Mouse (Mus musculus) heart, adult 2 months (tissue): ENCODE measurements around the gene Paf1. TPM values are rescaled to one million over a fixed set of nuclear protein-coding genes. Genes with fewer than 3 reads are reported as not detected.
A peak's percentile ranks its signal among the peaks of the same experiment; 100 is the strongest.

ENCODE experiments used
- DNase-seq, 2 experiments: peaks; one replicate each; pipeline ENCODE4 v3.0.0; 2021
- H3K27ac ChIP-seq: fragments of 200-600 bp; 2 replicates; pipeline ENCODE4 v1.8.1; 2022
- H3K27me3 ChIP-seq: fragments of 200-500 bp; 2 replicates; pipeline ENCODE4 v1.6.1; 2012; ENCODE audit warnings: mild to moderate bottlenecking, low read length, inconsistent platforms, mixed read lengths; ENCODE audit not compliant: control insufficient read depth, insufficient read depth
- H3K36me3 ChIP-seq: fragments of 200-500 bp; 2 replicates; pipeline ENCODE4 v1.6.1; 2012; ENCODE audit warnings: low read length, inconsistent platforms; ENCODE audit not compliant: control insufficient read depth, insufficient read depth
- H3K4me1 ChIP-seq: fragments of 200-500 bp; 2 replicates; pipeline ENCODE4 v1.6.1; 2011; ENCODE audit warnings: low read length; ENCODE audit not compliant: control insufficient read depth, insufficient read depth
- H3K4me3 ChIP-seq: fragments of 200-600 bp; 2 replicates; pipeline ENCODE4 v1.8.1; 2022
- H3K79me2 ChIP-seq: fragments of 200-500 bp; replicated peaks from 2 replicates; pipeline ENCODE4 v1.6.1; 2012; ENCODE audit warnings: mild to moderate bottlenecking, inconsistent platforms, low read length, moderate library complexity, mixed read lengths; ENCODE audit not compliant: control insufficient read depth, insufficient read depth
- H3K9ac ChIP-seq: fragments of 200-500 bp; 2 replicates; pipeline ENCODE4 v1.6.1; 2012; ENCODE audit warnings: low read depth, mild to moderate bottlenecking, control low read depth, inconsistent platforms, low read length, mixed read lengths
- CTCF ChIP-seq: fragments of 200-600 bp; IDR thresholded peaks from 2 replicates; pipeline ENCODE4 v1.8.1; 2022; ENCODE audit warnings: antibody characterized with exemption, mild to moderate bottlenecking, moderate library complexity
- EP300 ChIP-seq: fragments of 200-500 bp; IDR thresholded peaks from 2 replicates; pipeline ENCODE4 v1.6.1; 2011; ENCODE audit warnings: low read depth, low read length, control low read depth; ENCODE audit not compliant: insufficient read depth
- POLR2A ChIP-seq: fragments of 200-500 bp; IDR thresholded peaks from 2 replicates; pipeline ENCODE4 v1.6.1; 2011; ENCODE audit warnings: mild to moderate bottlenecking, low read depth, low read length, control low read depth; ENCODE audit not compliant: insufficient read depth
- WGBS: fragments of 180-500 bp; shearing (Covaris S2); methylation state at CpG from one replicate; pipeline ENCODE4 v1.1.7; 2018; 5-methylcytosine and 5-hydroxymethylcytosine counted together
- intact Hi-C: fragments of 180-260 bp; cut with DNase I; formaldehyde crosslinking; loops from one replicate; pipeline ENCODE4 v1.15.1; 2025
- polyA plus RNA-seq: library from polyadenylated mRNA; depleted of rRNA; stranded (reverse); fragments of >200 nt; gene quantifications from 2 replicates; pipeline ENCODE4 v1.2.3, GENCODE M21; 2012
- total RNA-seq, 2 experiments: library from RNA; stranded (reverse); gene quantifications; 2 replicates each; pipeline ENCODE4 v1.2.3; 2021

The Paf1 gene
- total and polyA plus RNA-seq, 3 experiments, result 41.3 to 67.0 (median 42.1) TPM

DNA sequence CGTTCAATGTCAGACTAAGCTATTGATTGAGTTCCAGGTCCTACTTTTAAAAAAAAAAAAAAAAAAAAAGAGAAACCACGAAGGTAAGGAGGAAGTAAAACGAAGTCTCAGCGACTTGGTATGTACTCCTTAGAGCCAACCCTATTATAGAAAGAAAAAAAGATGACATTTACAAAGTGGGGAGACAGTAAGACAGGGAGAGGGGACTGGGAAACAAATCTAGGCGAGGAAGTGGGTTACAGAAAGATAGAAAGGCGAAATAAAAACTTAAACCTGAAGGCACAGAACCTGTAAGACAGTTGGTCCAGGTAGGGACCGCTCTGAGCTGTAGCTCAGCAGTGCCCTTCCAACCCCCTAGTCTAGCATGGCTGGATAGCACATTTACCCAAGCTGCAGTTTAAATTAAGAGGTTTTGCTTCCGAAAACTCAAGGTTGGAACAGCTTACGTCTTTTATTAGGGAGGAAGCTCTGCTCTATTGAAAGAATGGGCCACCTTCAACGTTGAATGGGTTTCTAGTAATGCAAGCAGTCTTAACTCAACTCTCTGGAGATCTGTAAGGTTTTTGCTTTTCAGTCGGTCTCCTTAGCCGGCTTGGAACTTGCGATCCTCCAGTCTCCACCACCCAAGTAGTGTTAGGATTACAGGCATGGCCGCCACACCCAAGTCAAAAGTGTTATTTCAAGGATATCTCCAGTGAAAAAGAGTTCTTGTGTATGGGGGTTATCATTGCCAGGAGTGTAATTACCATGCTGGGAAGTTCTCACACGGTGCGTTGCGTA, 12.3 kb upstream of the Paf1 start, which contains the start of gene Zfp36:
Gene Zfp36 (minus strand): TSS at position 17 of the 780 bp plus-strand sequence.
- DNase-seq, result no peak
- H3K36me3 ChIP-seq, result peaks cover 5% of the 10 kb centered on the region; the same call in 1 of the 2 replicates
- intact Hi-C loops, result loop anchor here (5.0 kb wide), 1 partner anchor 432 kb away; no protein-coding TSS in a partner anchor
- no peaks in the 10 kb centered on the region; the same call in 1 of the 2 replicates for H3K79me2 ChIP-seq
- H3K4me3 ChIP-seq, result peak within 1 kb of the TSS; percentile 88
- TF ChIP-seq POLR2A (no peak), CTCF (no peak), EP300 (no peak)
- peak within 1 kb of the TSS; percentile 93 for H3K27ac ChIP-seq
- peaks cover 19% of the 10 kb centered on the region for H3K4me1 ChIP-seq
- H3K27me3 ChIP-seq, result no peaks in the 10 kb centered on the region
- peak within 1 kb of the TSS; percentile 97 for H3K9ac ChIP-seq
- WGBS, result 33% methylated on average over 17 of the region's 17 CpGs

DNA sequence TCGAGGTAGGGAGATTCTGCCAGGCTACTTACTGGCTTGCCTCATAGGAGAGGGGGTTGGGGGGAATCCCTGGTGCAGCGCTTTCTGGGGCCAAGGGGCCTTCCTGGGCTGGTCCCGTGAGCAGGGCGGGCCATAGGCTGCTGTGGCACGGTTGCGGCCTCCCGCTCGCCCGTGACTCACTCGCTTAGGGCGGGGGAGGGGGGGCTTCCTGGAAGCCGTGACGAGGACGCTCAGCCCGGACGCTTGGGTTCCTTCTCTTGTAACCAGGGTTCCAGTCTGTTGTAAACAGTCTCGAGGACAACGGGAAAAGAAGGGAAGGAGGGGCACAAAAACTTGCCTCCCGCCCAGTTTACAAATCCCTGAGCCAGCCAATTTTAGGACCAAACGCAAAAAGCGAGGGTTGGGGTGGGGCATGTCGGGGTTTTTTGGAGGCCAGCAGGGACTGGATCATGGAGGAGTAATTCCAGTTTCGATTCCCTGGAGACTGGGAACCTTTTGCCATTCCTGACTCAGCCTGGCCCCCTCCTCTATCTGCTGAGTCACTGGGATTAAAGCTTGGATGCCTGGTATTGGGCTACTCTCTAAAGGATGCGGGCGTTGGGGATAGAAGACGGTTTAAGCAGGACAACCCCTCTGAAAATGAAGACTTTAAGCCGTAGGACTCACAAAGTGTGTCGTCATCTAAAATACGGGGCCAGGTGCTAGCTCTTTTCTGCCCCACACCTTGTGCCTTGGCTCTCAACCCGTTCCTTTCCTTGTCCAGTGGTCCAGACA, 11.5 kb upstream of the Paf1 start:
- WGBS, result under 1% methylated on average over 30 of the region's 30 CpGs
- no peaks in the 10 kb centered on the region; the same call in 1 of the 2 replicates for H3K79me2 ChIP-seq

DNA sequence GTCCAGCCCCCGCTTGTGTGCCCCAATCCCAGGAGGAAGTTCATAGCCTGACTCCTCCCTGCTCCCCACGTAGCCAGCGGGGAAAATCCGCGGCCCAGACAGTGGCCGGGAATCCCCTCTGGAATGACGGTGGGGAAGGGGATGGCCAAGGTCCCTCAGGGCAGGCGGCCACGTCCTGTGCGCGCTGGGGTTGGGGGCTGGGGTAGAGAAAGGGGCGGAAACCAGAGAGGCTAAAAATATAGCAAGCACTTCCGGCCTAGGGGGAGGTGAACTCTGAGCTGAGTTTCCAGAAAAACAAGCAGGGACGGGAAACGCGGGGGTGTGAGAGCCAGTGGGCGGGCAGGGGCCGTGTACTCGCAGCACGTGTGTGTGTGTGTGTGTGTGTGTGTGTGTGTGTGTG, 10.8 kb upstream of the Paf1 start:
- TF ChIP-seq EP300, result peak; percentile 83; the same call in 1 of the 2 replicates
- TF ChIP-seq POLR2A, result peak; percentile 60
- TF ChIP-seq CTCF, result no peak
- no peaks in the 10 kb centered on the region for H3K27me3 ChIP-seq
- H3K4me3 ChIP-seq, result peak overlapping the region; percentile 58
- H3K4me1 ChIP-seq, result peaks cover 19% of the 10 kb centered on the region
- peak overlapping the region; percentile 76 for H3K9ac ChIP-seq
- intact Hi-C loops, result loop anchor here (5.0 kb wide), 1 partner anchor 430 kb away; no protein-coding TSS in a partner anchor
- peak overlapping the region; percentile 93 for H3K27ac ChIP-seq
- WGBS, result under 1% methylated on average over 19 of the region's 20 CpGs
- DNase-seq, result peak; percentile 89 to 93
- no peaks in the 10 kb centered on the region; the same call in 1 of the 2 replicates for H3K79me2 ChIP-seq
- peaks cover 5% of the 10 kb centered on the region; the same call in 1 of the 2 replicates for H3K36me3 ChIP-seq

More for the DNA sequence above, 11.5 kb upstream of the Paf1 start:
- peaks cover 19% of the 10 kb centered on the region for H3K4me1 ChIP-seq
- peak overlapping the region; percentile 76 for H3K9ac ChIP-seq
- H3K4me3 ChIP-seq, result peak overlapping the region; percentile 58
- DNase-seq, result peak; percentile 89 to 94
- TF ChIP-seq EP300, result 0 out of 2 replicates have a peak, but pooled peaks have one; percentile 63
- no peak for TF ChIP-seq CTCF
- peak; percentile 66 for TF ChIP-seq POLR2A
- H3K27ac ChIP-seq, result peak overlapping the region; percentile 93
- peaks cover 5% of the 10 kb centered on the region; the same call in 1 of the 2 replicates for H3K36me3 ChIP-seq
- intact Hi-C loops, result loop anchor here (5.0 kb wide), 1 partner anchor 431 kb away; no protein-coding TSS in a partner anchor
- no peaks in the 10 kb centered on the region for H3K27me3 ChIP-seq

DNA sequence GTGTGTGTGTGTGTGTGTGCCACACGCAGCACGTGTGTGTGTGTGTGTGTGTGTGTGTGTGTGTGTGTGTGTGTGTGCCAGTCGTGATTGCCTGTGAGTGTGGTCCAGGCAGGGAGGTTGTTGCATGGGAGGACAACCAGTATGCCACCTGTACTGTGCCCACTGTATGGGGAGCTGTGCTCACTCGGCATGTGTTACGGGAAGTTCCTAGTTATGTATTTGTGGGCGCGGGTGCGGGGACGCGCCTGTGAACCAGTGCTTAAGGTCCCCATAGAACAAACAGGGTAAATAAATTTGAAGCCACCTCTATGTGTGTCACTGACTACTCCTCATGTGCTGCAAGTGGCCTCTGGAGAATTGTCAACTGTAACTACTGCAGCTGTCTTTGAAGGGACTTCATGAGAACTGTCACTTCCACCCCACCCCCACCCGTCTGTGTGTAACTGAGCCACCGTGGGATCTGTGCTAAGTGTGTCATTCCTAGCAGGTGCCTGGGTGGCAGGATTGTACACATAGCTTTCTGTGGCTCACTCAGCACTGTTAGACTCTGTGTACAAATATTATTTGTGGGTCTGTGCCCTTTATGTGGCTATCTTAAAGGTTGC, 10.3 kb upstream of the Paf1 start:
- Histone ChIP-seq H3K27ac (peak overlapping the region; percentile 93), H3K4me1 (peaks cover 19% of the 10 kb centered on the region)
- no peak for DNase-seq

DNA sequence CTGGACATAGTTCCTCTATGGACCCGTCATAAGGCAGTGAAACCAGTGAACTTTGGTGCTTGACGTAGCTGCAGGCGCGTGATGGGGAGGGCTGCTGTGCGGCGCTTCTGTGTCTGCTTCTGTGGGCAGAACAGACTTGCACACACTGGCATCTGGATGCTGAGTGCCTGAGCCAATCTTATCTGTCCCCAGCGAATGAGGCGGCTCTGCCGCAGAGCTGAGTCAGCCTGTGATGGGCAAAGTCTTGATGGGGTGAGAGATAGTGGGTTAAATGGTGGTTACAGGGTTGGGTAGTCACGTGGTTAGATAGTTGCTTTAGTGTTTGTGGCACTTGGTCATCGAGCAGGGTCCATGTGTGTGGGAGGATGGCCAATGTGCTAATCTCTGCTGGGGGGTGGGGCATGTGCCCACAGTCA, 9.8 kb upstream of the Paf1 start:
- peak overlapping the region; percentile 93 for H3K27ac ChIP-seq
- no peaks in the 10 kb centered on the region for H3K27me3 ChIP-seq
- TF ChIP-seq CTCF (no peak), EP300 (no peak; the same call in 1 of the 2 replicates), POLR2A (peak; percentile 33; the same call in 1 of the 2 replicates)
- 0 out of 2 replicates have a peak, but pooled peaks cover 5% of the 10 kb centered on the region for H3K36me3 ChIP-seq
- H3K79me2 ChIP-seq, result no peaks in the 10 kb centered on the region
- H3K9ac ChIP-seq, result peak overlapping the region; percentile 58
- peaks cover 19% of the 10 kb centered on the region for H3K4me1 ChIP-seq
- intact Hi-C loops, result loop anchor here (5.0 kb wide), 1 partner anchor 429 kb away; no protein-coding TSS in a partner anchor
- no peak overlapping the region for H3K4me3 ChIP-seq
- peak; percentile 65 to 80 for DNase-seq
- WGBS, result 13% methylated on average over 11 of the region's 11 CpGs

More for the DNA sequence above, 10.3 kb upstream of the Paf1 start:
- intact Hi-C loops, result loop anchor here (5.0 kb wide), 1 partner anchor 430 kb away; no protein-coding TSS in a partner anchor
- Histone ChIP-seq H3K9ac (peak overlapping the region; percentile 58), H3K79me2 (no peaks in the 10 kb centered on the region; the same call in 1 of the 2 replicates), H3K4me3 (no peak overlapping the region), H3K36me3 (0 out of 2 replicates have a peak, but pooled peaks cover 5% of the 10 kb centered on the region), H3K27me3 (no peaks in the 10 kb centered on the region)
- WGBS, result 7% methylated on average over 10 of the region's 12 CpGs
- TF ChIP-seq POLR2A, result no peak
- no peak for TF ChIP-seq CTCF
- no peak; the same call in 1 of the 2 replicates for TF ChIP-seq EP300
